Mouse (Mus musculus) ES-E14 (cell line): ENCODE data around the gene Cd247.

ENCODE experiments used
- CHD2 ChIP-seq: IDR thresholded peaks from 2 replicates; pipeline ENCODE4 v1.6.1; 2014; ENCODE audit warnings: mild to moderate bottlenecking, low read depth, low read length, inconsistent platforms
- HCFC1 ChIP-seq: IDR thresholded peaks from 2 replicates; pipeline ENCODE4 v1.6.1; 2012; ENCODE audit warnings: low read length, inconsistent platforms, borderline replicate concordance; ENCODE audit not compliant: insufficient read depth
- MAFK ChIP-seq: IDR thresholded peaks from 2 replicates; pipeline ENCODE4 v1.6.1; 2014; ENCODE audit warnings: mild to moderate bottlenecking, low read depth, low read length, inconsistent platforms; ENCODE audit not compliant: insufficient read depth
- ZC3H11A ChIP-seq: IDR thresholded peaks from 2 replicates; pipeline ENCODE4 v1.6.1; 2012; ENCODE audit warnings: low read depth, mild to moderate bottlenecking, inconsistent platforms, low read length, borderline replicate concordance
- ZNF384 ChIP-seq: IDR thresholded peaks from 2 replicates; pipeline ENCODE4 v1.6.1; 2012; ENCODE audit warnings: low read depth, low read length, inconsistent platforms

DNA sequence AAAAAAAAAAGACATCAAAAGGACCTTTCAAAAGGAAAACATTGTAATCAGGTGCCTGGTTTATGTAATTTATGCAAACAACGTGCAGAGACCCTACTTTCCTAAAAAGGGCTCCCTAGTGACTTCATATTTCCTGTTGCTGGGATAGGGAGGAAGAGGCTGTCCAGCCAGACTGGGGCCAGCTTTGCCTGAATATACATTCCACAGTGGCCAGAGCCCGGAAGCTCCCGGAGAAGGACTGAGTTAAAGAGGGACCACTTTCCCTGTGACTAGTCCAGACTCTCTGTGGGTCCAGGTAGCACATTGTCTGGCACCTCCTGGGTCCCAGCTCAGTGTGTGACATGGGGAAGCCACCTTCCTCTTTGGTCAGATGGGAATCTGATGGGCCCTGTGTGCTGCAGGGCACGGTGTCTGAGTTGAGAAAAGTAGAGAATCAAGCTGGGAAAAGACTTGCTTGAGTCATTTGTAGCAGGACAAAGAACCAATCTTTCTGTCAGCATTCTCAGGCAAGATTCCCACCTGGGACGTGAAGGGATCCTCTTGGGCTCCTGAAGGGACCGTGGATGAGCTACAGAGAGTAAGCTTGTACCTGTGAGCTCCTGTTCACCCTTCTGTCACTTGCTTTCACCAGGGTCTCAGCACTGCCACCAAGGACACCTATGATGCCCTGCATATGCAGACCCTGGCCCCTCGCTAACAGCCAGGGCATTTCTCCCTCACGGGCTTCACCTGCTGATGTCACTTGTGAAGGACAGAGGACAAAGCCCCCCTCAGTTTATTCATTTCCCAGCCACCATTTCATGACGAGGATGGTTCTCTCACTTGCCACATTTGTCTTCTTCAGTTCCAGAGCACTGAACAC is 72.1 kb downstream of the Cd247 start:
- TF ChIP-seq HCFC1 = no peak
- no peak for TF ChIP-seq MAFK
- TF ChIP-seq CHD2 = no peak
- no peak for TF ChIP-seq ZNF384
- TF ChIP-seq ZC3H11A = no peak
